Mouse (Mus musculus): ENCODE measurements around the gene Zfp563.

The Zfp563 gene

DNA sequence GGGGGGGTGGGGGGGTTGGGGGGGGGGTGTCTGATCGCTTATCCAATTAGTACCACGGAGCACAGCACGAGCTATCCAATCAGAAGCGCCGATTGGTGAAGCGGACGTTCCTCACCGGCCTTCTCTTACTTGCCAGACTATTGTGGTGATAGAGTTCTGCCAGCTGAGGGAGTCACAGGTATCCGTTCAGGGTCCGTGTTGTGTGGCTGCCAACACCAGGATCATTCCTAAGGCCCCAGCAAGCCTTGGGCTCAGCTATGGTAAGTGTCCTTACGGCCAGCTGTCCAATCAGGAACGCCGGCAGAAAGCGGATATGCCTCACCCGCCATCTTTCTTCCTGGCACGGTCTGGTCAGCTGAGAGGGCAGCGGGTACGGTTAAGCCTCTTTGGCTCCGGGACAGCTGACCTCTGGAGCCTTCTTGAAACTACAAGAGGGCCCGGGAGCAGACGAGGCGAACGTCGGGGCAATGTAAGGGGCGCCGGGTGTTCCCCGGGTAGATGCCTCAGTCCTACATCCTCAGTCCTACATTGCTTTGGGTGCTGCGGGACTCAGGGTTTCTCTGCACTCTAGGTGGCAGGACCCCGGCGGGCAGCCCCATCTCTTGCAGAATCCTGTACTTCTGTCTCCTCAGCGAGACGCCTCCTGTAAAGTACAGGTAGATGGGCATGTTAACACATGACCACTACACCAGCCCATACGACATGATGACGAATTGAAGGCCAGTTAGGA, at the start of gene Zfp563:
TSS of gene Zfp563 (plus strand) at position 91 of the 730 bp plus-strand sequence.
- DNase-seq (ENCODE audit: low spot score): peak; percentile 90

- no peak for DNase-seq (ENCODE audit: low spot score)
These were observed 30.3 kb upstream of the Zfp563 start for GRCm38 (mm10) chr17:33058791-33059190.

GRCm38 (mm10) chr17:33063001-33063400, 26.1 kb upstream of the Zfp563 start:
- no peak for DNase-seq (ENCODE audit: low spot score)

DNA sequence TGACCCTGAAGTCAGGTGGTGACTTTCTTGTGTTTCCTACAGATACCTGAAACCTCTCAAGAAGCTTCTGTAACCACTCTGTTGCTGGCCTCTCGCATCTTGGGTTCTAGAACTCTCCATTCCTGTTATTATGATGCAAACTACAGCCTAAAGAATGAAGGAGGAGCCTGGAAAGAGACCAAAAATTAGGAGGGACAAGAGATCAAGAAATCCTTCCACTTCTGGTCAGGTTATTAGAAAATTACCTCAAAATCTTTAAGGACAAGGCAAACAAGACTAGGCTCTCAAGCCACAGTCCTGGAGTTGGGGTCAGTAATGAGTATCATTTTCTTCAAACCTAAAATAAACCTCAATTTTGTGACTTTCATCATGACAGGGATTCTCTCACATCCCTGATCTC, 21.2 kb upstream of the Zfp563 start, which contains the start of gene 4921501E09Rik:
TSS of gene 4921501E09Rik (minus strand) at position 101 of the 400 bp plus-strand sequence.
- no peak for DNase-seq (ENCODE audit: low spot score)

GRCm38 (mm10) chr17:33091630-33092029, 2.5 kb downstream of the Zfp563 start:
- DNase-seq (ENCODE audit: low spot score): no peak

DNA sequence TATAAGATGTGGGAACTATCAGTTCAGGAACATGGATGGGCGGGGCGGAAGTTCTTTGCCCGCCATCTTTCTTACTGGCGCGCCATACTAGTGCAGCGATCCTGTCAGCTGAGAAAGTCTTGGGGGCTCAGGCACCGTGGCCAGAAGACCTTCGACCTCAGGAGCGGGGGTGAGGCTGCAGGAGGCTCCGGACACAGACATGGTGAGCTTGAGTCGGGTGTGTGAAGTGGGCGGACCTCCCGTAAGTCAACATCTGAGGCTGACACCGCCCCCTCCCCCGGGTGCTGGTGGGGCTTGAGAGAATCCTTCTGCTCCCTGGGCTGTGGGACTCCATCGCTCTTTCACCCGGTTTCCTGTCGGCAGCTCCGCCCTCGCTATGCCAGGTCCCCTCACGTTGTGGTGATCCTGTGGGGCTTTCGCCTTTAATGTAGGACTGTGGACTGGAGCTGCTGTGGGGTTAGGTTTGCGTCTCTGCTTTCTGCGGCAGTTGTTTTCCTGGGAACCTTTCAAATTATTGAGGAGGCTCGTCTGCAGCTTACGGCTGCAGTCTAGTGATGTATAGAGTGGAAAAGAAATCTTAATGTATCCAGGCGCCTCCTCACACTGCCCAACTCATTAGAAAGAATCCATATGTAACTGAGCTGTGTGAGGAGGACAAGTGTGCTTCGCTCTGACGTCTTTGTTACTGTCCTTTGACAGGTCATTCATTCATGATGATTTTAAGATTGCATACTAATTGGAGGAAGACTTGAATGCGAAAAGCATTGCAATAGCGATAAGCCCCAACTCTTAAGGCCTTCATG, 3.5 kb downstream of the Zfp563 start:
- DNase-seq (ENCODE audit: low spot score): peak; percentile 76

- DNase-seq (ENCODE audit: low spot score): no peak
These were observed 8.3 kb downstream of the Zfp563 start for GRCm38 (mm10) chr17:33097396-33097795.

DNA sequence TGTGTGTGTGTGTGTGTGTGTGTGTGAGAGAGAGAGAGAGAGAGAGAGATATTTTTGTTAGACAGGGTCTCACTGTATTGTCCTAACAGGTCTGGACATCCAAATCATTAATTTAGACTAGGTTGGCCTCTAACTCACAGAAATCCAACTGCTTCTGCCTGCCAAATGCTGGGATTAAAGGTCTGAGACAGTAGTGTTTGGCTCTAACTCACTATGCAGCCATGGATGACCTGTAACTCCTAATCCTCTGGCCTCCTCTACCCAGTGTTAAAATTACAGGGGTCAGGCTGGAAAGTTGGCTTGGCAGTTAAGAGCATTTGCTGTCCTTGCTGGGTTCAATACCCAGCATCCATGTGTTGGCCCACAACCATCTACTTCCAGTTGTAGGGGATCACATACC, 35.4 kb downstream of the Zfp563 start:
- no peak for DNase-seq (ENCODE audit: low spot score)

- DNase-seq (ENCODE audit: low spot score): no peak
These were observed 37.1 kb downstream of the Zfp563 start for GRCm38 (mm10) chr17:33126257-33126656.

- no peak for DNase-seq (ENCODE audit: low spot score)
These were observed 50.2 kb downstream of the Zfp563 start, which contains the start of gene Morc2b for GRCm38 (mm10) chr17:33139261-33139820. Gene Morc2b (minus strand): TSS chr17:33139683.

All from urinary bladder, postnatal 25 days (tissue).